Mouse (Mus musculus): ENCODE measurements at regions not wholly inside any gene's neighbourhood (a gene's known extent, or its start where the extent isn't known, plus 50 kb on each side); places are given as distances from the start of the nearest gene placed in this dataset.

- no peak for DNase-seq (ENCODE audit: low spot score)
- WGBS: 59% methylated on average over 22 of the region's 22 CpGs
- H3K9me3 ChIP-seq (replicated peaks): no peaks in the 10 kb centered on the region
- H3K4me1 ChIP-seq: peaks cover 20% of the 10 kb centered on the region
- no peak overlapping the region for H3K4me3 ChIP-seq
- peaks cover 10% of the 10 kb centered on the region; the same call in 1 of the 2 replicates for H3K27me3 ChIP-seq (ENCODE audit: low read depth, poor library complexity, severe bottlenecking)
- H3K27ac ChIP-seq (replicated peaks): peak overlapping the region; percentile 13; the same call in 1 of the 2 replicates
- H3K36me3 ChIP-seq: no peaks in the 10 kb centered on the region
Observed at GRCm38 (mm10) chr7:135863581-135864426, 147.6 kb upstream of the Mki67 start.

- no peak overlapping the region for H3K4me3 ChIP-seq
- WGBS: 77% methylated on average over 6 of the region's 6 CpGs
- peaks cover 4% of the 10 kb centered on the region; the same call in 1 of the 2 replicates for H3K27me3 ChIP-seq (ENCODE audit: low read depth, poor library complexity, severe bottlenecking)
- no peaks in the 10 kb centered on the region for H3K4me1 ChIP-seq
- no peak overlapping the region for H3K27ac ChIP-seq (replicated peaks)
- no peak for DNase-seq (ENCODE audit: low spot score)
- no peaks in the 10 kb centered on the region for H3K9me3 ChIP-seq (replicated peaks)
- H3K36me3 ChIP-seq: no peaks in the 10 kb centered on the region
Observed at GRCm38 (mm10) chr7:135870981-135871380, 154.8 kb upstream of the Mki67 start.

- WGBS: 86% methylated on average over 6 of the region's 6 CpGs
- Histone ChIP-seq H3K36me3 (no peaks in the 10 kb centered on the region), H3K27ac (replicated peaks) (peak overlapping the region; percentile 23; the same call in 1 of the 2 replicates), H3K27me3 (ENCODE audit: low read depth, poor library complexity, severe bottlenecking) (no peaks in the 10 kb centered on the region), H3K9me3 (replicated peaks) (no peaks in the 10 kb centered on the region), H3K4me3 (no peak overlapping the region), H3K4me1 (no peaks in the 10 kb centered on the region)
- DNase-seq (ENCODE audit: low spot score): no peak
Observed at GRCm38 (mm10) chr7:135877091-135877874, 161.1 kb upstream of the Mki67 start.

- 90% methylated on average over 3 of the region's 3 CpGs for WGBS
- Histone ChIP-seq H3K27me3 (ENCODE audit: low read depth, poor library complexity, severe bottlenecking) (no peaks in the 10 kb centered on the region), H3K36me3 (no peaks in the 10 kb centered on the region), H3K4me3 (no peak overlapping the region), H3K9me3 (replicated peaks) (no peaks in the 10 kb centered on the region), H3K4me1 (no peaks in the 10 kb centered on the region), H3K27ac (replicated peaks) (no peak overlapping the region)
- no peak for DNase-seq (ENCODE audit: low spot score)
Observed at GRCm38 (mm10) chr7:135878750-135879149, 162.6 kb upstream of the Mki67 start.

- Histone ChIP-seq H3K4me1 (no peaks in the 10 kb centered on the region), H3K36me3 (no peaks in the 10 kb centered on the region), H3K27me3 (ENCODE audit: low read depth, poor library complexity, severe bottlenecking) (no peaks in the 10 kb centered on the region), H3K4me3 (no peak overlapping the region), H3K9me3 (replicated peaks) (no peaks in the 10 kb centered on the region), H3K27ac (replicated peaks) (no peak overlapping the region)
- no peak for DNase-seq (ENCODE audit: low spot score)
- WGBS: 85% methylated on average over 9 of the region's 9 CpGs
Observed at GRCm38 (mm10) chr7:135880446-135880845, 164.3 kb upstream of the Mki67 start.

- 91% methylated on average over 4 of the region's 4 CpGs for whole genome bisulfite sequencing
- H3K27me3 ChIP-seq (ENCODE audit: low read depth, poor library complexity, severe bottlenecking): no peaks in the 10 kb centered on the region
- H3K9me3 ChIP-seq (replicated peaks): no peaks in the 10 kb centered on the region
- H3K27ac ChIP-seq (replicated peaks): no peak overlapping the region
- DNase-seq (ENCODE audit: low spot score): no peak
- H3K4me1 ChIP-seq: no peaks in the 10 kb centered on the region
- no peak overlapping the region for H3K4me3 ChIP-seq
- H3K36me3 ChIP-seq: no peaks in the 10 kb centered on the region
Observed at GRCm38 (mm10) chr7:135882306-135882705, 166.1 kb upstream of the Mki67 start.

GRCm38 (mm10) chr7:135888598-135888997 is 172.4 kb upstream of the Mki67 start:
- peak overlapping the region; percentile 32 for H3K4me3 ChIP-seq
- no peaks in the 10 kb centered on the region for H3K9me3 ChIP-seq (replicated peaks)
- H3K27ac ChIP-seq (replicated peaks): peak overlapping the region; percentile 79
- H3K4me1 ChIP-seq: peaks cover 19% of the 10 kb centered on the region
- 33% methylated on average over 3 of the region's 3 CpGs for WGBS
- no peak for DNase-seq (ENCODE audit: low spot score)
- H3K36me3 ChIP-seq: no peaks in the 10 kb centered on the region
- peaks cover 3% of the 10 kb centered on the region; the same call in 1 of the 2 replicates for H3K27me3 ChIP-seq (ENCODE audit: low read depth, poor library complexity, severe bottlenecking)

- Histone ChIP-seq H3K4me1 (peaks cover 19% of the 10 kb centered on the region), H3K27ac (replicated peaks) (peak overlapping the region; percentile 79), H3K4me3 (peak overlapping the region; percentile 32), H3K9me3 (replicated peaks) (no peaks in the 10 kb centered on the region), H3K27me3 (ENCODE audit: low read depth, poor library complexity, severe bottlenecking) (peaks cover 3% of the 10 kb centered on the region; the same call in 1 of the 2 replicates), H3K36me3 (no peaks in the 10 kb centered on the region)
- peak; percentile 52 for DNase-seq (ENCODE audit: low spot score)
- 18% methylated on average over 17 of the region's 17 CpGs for WGBS
Observed at GRCm38 (mm10) chr7:135889016-135889726, 173.0 kb upstream of the Mki67 start.

- Histone ChIP-seq H3K27me3 (ENCODE audit: low read depth, poor library complexity, severe bottlenecking) (no peaks in the 10 kb centered on the region), H3K4me3 (no peak overlapping the region), H3K27ac (replicated peaks) (no peak overlapping the region), H3K4me1 (0 out of 2 replicates have a peak, but pooled peaks cover 2% of the 10 kb centered on the region), H3K36me3 (no peaks in the 10 kb centered on the region), H3K9me3 (replicated peaks) (no peaks in the 10 kb centered on the region)
- no peak for DNase-seq (ENCODE audit: low spot score)
- 90% methylated on average over 2 of the region's 2 CpGs for WGBS
Observed at GRCm38 (mm10) chr7:135898876-135899275, 182.7 kb upstream of the Mki67 start.

- no peaks in the 10 kb centered on the region for H3K9me3 ChIP-seq (replicated peaks)
- DNase-seq (ENCODE audit: low spot score): no peak
- 0 out of 2 replicates have a peak, but pooled peaks cover 2% of the 10 kb centered on the region for H3K4me1 ChIP-seq
- WGBS: 90% methylated on average over 5 of the region's 5 CpGs
- no peaks in the 10 kb centered on the region for H3K36me3 ChIP-seq
- H3K4me3 ChIP-seq: no peak overlapping the region
- no peak overlapping the region for H3K27ac ChIP-seq (replicated peaks)
- no peaks in the 10 kb centered on the region for H3K27me3 ChIP-seq (ENCODE audit: low read depth, poor library complexity, severe bottlenecking)
Observed at GRCm38 (mm10) chr7:135899765-135900164, 183.6 kb upstream of the Mki67 start.

- no peak overlapping the region for H3K27ac ChIP-seq (replicated peaks)
Observed at GRCm38 (mm10) chr7:135900861-135901321, 184.7 kb upstream of the Mki67 start.

More at GRCm38 (mm10) chr7:135900861-135901321, 184.7 kb upstream of the Mki67 start:
- Histone ChIP-seq H3K27me3 (ENCODE audit: low read depth, poor library complexity, severe bottlenecking) (no peaks in the 10 kb centered on the region), H3K4me3 (no peak overlapping the region), H3K9me3 (replicated peaks) (no peaks in the 10 kb centered on the region), H3K4me1 (0 out of 2 replicates have a peak, but pooled peaks cover 2% of the 10 kb centered on the region), H3K36me3 (no peaks in the 10 kb centered on the region)
- 66% methylated on average over 10 of the region's 10 CpGs for WGBS
- DNase-seq (ENCODE audit: low spot score): no peak
